Mouse (Mus musculus) layer of hippocampus, adult 2 months (tissue): ENCODE measurements at regions not wholly inside any gene's neighbourhood (a gene's known extent, or its start where the extent isn't known, plus 50 kb on each side); places are given as distances from the start of the nearest gene placed in this dataset.

ENCODE experiments used
- DNase-seq, 2 experiments: peaks; one replicate each; pipeline ENCODE4 v3.0.0; 2022; ENCODE audit warnings: low spot score in 2 of 2
- H3K27ac ChIP-seq: fragments of 200-600 bp; 2 replicates; pipeline ENCODE4 v1.8.1; 2022
- H3K4me3 ChIP-seq: fragments of 200-600 bp; 2 replicates; pipeline ENCODE4 v1.8.1; 2022; ENCODE audit warnings: mild to moderate bottlenecking
- CTCF ChIP-seq: fragments of 200-600 bp; conservative IDR thresholded peaks from 2 replicates; pipeline ENCODE4 v1.8.1; 2022; ENCODE audit warnings: antibody characterized with exemption, mild to moderate bottlenecking, moderate library complexity

DNA sequence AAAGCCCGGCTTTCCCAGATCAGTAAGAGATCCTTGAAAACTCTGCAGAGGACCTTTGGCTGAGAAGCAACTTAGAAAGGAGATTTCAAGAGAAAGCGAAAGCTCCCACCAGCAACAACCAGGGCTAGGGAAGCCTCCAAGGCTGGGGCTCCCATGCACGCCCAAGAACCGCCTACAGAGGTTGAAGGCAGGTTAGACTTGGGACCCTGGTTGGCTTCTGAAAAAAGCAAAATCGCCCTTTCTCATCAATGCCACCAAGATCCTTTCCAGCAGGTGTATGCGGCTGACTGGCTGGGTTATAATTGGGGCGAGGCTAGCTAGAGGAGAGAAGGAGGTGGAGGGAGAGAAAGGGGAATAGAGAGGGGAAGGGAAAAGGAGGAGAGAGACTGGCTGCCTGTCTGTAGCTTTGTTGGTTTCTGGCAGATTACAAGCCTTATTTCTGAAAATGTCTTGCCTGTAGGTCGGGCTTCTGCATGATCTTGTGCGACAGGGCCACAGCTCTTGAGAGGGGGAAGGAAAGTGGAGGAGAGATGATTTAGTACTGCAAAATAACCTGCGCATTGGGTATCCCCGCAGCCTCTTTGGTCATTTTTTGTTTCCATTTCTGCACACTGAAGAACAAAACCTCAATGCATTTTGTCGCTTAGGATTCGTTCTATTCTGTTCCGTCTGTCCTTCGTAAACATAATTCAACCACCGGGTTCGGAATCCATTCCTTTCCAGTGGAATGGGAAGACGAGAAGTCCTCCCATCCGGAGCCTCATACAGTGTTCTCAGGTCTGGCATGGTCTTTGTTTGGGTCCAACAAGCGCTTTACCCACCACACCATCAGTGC, 317.5 kb downstream of the Parp8 start:
- no peak for TF ChIP-seq CTCF
- no peak overlapping the region for H3K4me3 ChIP-seq
- DNase-seq = no peak
- no peak overlapping the region for H3K27ac ChIP-seq

DNA sequence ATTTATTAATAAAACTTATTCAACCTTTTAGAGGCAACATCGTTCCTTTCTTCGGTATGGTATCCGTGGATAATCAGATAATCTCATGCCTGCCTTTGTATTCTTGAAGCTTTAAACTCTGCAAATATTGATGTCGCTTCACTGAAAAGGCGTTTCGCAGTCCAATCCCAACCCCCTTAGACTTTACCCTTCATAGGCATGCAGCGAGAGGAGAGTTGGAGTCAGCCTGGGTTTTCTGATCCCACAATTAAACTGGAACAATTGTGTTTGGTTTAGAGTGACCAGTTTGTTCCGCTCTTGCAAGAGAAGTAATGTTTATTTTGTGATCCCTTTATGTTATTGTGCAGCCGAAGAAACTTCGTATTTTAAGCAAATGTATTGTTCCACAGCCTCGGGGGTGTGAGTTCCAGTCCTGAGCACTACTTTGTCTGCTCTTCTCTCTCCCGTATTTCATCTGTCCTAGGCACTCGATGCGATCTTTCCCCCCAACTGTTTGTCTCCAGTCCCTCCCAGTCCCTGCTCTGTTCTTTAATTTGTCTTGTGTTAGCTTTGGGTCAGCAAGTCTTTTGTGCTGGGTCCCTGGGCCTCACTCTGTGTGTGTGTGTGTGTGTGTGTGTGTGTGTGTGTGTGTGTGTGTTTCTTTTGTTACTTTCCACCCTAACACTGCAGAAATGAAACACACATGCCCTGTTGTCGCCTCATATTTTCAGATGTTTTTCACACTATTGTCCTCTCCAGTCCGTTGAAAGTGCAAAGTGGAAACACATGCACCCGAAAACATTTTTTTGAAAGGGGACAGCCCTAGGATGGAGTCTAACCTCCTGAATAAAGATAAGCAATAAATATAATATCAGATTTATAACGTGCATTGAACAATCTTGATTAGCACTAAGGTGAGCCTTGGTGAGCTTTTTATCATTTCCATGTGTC, 318.7 kb downstream of the Parp8 start:
- TF ChIP-seq CTCF = no peak
- no peak overlapping the region for H3K27ac ChIP-seq
- H3K4me3 ChIP-seq = no peak overlapping the region
- no peak for DNase-seq

DNA sequence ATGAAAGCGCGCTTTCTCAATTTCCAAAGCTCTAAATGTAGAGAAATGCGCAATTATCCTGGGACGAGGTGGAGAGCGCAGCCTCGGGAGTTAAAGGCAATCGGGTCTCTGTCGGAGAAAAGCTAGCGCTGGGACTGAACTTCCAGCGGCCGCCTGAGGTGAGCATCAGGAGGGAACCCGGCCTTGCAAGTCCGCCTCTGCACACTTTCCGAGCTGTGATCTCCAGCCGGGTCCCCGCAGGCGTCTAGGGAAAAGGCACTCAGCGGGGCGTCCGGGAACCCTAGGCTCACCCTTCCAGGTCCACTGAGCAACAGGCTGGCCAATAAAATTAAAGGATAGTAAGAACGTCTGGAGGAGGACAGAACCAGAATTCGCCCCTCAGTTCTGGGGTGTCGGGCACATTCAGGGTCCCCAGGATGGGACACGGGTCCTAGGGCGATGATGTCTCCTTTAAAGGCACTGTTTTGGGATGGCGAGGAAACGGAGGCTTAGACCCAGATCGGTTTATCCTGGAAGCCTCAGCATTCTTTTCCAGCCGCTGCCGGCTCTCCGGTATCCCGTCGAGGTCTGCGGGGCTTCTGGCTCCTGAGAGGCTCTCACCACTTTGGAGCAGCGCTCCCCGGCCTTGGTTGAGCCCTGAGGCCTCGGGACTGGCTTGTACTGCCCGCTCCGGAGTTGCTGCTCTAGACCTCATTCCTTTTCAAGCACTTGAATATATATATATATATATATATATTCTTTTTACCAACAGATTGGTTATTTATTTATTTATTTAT, 319.5 kb downstream of the Parp8 start:
- Histone ChIP-seq H3K4me3 (no peak overlapping the region), H3K27ac (no peak overlapping the region)

DNA sequence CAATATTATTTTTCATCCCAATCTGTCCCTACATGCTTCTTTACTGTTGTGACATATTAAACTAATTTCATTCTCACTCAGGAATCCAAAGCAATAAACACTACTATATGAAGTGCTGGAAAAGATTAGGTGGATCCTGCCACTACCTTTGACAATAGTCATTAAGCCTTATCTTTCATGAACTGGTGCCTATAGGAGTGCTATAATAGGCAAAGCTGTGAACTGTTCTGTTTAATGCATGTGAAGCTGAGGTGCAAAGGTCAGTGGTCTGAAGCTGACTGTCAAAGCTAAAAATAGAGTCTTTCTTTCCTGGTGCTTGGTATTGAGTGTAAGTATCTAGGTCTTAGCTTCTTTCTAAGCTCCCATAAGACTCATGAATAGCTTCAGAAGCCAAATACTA, 336.6 kb downstream of the Parp8 start:
- Histone ChIP-seq H3K27ac (no peak overlapping the region), H3K4me3 (no peak overlapping the region)
- no peak for TF ChIP-seq CTCF
- DNase-seq = no peak

More for the DNA sequence above, 319.5 kb downstream of the Parp8 start:
- TF ChIP-seq CTCF = no peak
- no peak for DNase-seq
